8 mouse cellular contexts compared by ENCODE assay signal in genomic region chr1:44102259-44102717, GRCm38 (mm10). TPM values are rescaled to one million over a fixed set of nuclear protein-coding genes. Genes with fewer than 3 reads are reported as not detected.
DNase-seq lines count a peak whose midpoint lies in the region; ATAC-seq lines count a peak whose summit lies in the region.

Tex30 (minus strand) TSS chr1:44102441.

- no peaks in the 10 kb centered on the region for H3K27me3 ChIP-seq in forebrain, embryonic 14.5 days (replicated peaks; ENCODE audit: control insufficient read depth, insufficient read depth, low read length)
- no peaks in the 10 kb centered on the region for H3K27me3 ChIP-seq in neural tube, embryonic 15.5 days (replicated peaks)

- peak within 1 kb of the TSS; percentile 71 for H3K9ac ChIP-seq in forebrain, embryonic 14.5 days (ENCODE audit: low read length)
- H3K9ac ChIP-seq in neural tube, embryonic 15.5 days (replicated peaks), result peak within 1 kb of the TSS; percentile 73

- H3K36me3 ChIP-seq in forebrain, embryonic 14.5 days (ENCODE audit: control insufficient read depth, insufficient read depth, low read length), result peaks cover 13% of the 10 kb centered on the region
- H3K36me3 ChIP-seq in neural tube, embryonic 15.5 days, result peaks cover 16% of the 10 kb centered on the region

- peak; percentile 94 for DNase-seq in ES-CJ7 (ENCODE audit: low read depth, low spot score)
- DNase-seq in cerebellum, adult 11 months, result peak; percentile 89
- DNase-seq in forebrain, embryonic 14.5 days (ENCODE audit: low spot score), result peak; percentile 99
- DNase-seq in heart, postnatal 14 days, result peak; percentile 95 to 96
- peak; percentile 92 for DNase-seq in layer of hippocampus, adult 11-12 months (ENCODE audit: low spot score)
- DNase-seq in lung, adult 18-20 months, result peak; percentile 94 to 95
- DNase-seq in testis, postnatal 14 days (ENCODE audit: low spot score), result peak; percentile 95

- H3K4me1 ChIP-seq in forebrain, embryonic 14.5 days (ENCODE audit: control insufficient read depth, insufficient read depth, low read length), result no peaks in the 10 kb centered on the region
- H3K4me1 ChIP-seq in neural tube, embryonic 15.5 days, result peaks cover 16% of the 10 kb centered on the region

- H3K4me2 ChIP-seq in forebrain, embryonic 14.5 days (ENCODE audit: low read length), result peak within 1 kb of the TSS; percentile 62
- peak within 1 kb of the TSS; percentile 76 for H3K4me2 ChIP-seq in neural tube, embryonic 15.5 days

- peak; percentile 98 for ATAC-seq in forebrain, embryonic 14.5 days
- ATAC-seq in neural tube, embryonic 15.5 days (ENCODE audit: low FRiP score), result peak; percentile 98

- intact Hi-C loops in heart, postnatal 14 days (cut with DNase I), result loop anchor here (2.0 to 5.0 kb wide), 2 partner anchors 15 to 170 kb away; partner anchors contain the start of gene Tpp2

- peak within 1 kb of the TSS; percentile 79 for H3K27ac ChIP-seq in forebrain, embryonic 14.5 days (ENCODE audit: low read depth, low read length)
- peak within 1 kb of the TSS; percentile 85 for H3K27ac ChIP-seq in neural tube, embryonic 15.5 days (replicated peaks)

- peak within 1 kb of the TSS; percentile 76 for H3K4me3 ChIP-seq in forebrain, embryonic 14.5 days (ENCODE audit: low read depth, low read length)
- peak within 1 kb of the TSS; percentile 80 for H3K4me3 ChIP-seq in neural tube, embryonic 15.5 days (replicated peaks)

- no peaks in the 10 kb centered on the region for H3K9me3 ChIP-seq in forebrain, embryonic 14.5 days (replicated peaks; ENCODE audit: control insufficient read depth, low read length)
- no peaks in the 10 kb centered on the region for H3K9me3 ChIP-seq in neural tube, embryonic 15.5 days (replicated peaks)

- WGBS in forebrain, embryonic 14.5 days, result under 1% methylated on average over 55 of the region's 55 CpGs
- WGBS in neural tube, embryonic 15.5 days, result under 1% methylated on average over 54 of the region's 55 CpGs

RNA-seq across cellular contexts. Expression of gene Tex30, which starts in this region (rescaled TPM):
- polyA plus RNA-seq in forebrain, embryonic 14.5 days (2014; fragmentation: Nextera tagmentation; extraction: Ambion mirVana), result 76.0 and 84.9 TPM in 2 replicates
- total RNA-seq in heart, postnatal 14 days (2021), result 1 to 10 TPM; 7.4 to 8.7 TPM
- polyA plus RNA-seq in neural tube, embryonic 15.5 days (2015; fragmentation: Nextera tagmentation; extraction: Ambion mirVana), result 42.6 and 53.8 TPM in 2 replicates

Comparison
In these comparisons a context has a peak if more than half of its experiments do, and no peak if none do; other contexts are left out.
1. Peak in every context shown above with its lines: DNase-seq, ATAC-seq, H3K4me3 ChIP-seq and H3K27ac ChIP-seq.